Mouse (Mus musculus): ENCODE measurements around the gene Ift172. TPM values are rescaled to one million over a fixed set of nuclear protein-coding genes. Genes with fewer than 3 reads are reported as not detected.

Ift172 gene
- polyA plus RNA-seq, 1 experiment from 2014 or later, result 5.1 TPM

DNA sequence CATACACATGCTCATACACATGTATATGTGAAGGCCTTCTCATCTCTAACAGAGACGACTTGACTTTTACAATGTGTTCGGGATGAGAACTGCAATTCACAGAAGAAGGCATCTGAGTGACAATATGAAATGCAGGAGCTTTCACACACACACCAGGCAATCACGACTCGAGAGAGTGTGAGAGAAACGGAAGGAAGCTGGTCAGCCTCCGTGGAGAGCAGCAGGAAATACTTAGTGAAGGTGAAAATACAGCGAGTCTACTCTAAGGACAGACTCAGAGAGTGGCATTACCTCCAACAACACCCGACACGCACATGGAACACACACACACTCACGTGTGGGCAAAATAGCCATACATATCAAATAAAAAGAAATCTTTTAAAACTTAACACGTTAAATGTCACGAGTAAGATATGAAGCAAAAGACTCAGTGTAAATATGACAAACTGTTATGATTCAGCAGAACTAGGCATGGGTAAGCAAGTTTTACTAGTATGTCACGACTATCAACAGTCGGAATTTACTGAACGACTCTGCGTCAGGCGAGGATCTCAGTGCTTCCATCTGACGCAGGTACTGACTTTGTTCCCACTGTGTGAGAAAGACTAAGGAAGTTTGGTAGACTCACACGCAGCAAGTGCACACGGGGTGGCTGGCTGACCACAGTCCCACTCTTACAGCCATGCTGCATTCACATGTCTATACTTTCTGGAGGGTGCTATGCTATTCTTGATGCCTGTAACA, 11.5 kb downstream of the Ift172 start:
- WGBS (ENCODE audit: insufficient replicate concordance), result 58% methylated on average over 20 of the region's 20 CpGs
- ATAC-seq (ENCODE audit: low read depth), result no peak
- H3K4me3 ChIP-seq (ENCODE audit: low read depth, low read length), result no peak overlapping the region

DNA sequence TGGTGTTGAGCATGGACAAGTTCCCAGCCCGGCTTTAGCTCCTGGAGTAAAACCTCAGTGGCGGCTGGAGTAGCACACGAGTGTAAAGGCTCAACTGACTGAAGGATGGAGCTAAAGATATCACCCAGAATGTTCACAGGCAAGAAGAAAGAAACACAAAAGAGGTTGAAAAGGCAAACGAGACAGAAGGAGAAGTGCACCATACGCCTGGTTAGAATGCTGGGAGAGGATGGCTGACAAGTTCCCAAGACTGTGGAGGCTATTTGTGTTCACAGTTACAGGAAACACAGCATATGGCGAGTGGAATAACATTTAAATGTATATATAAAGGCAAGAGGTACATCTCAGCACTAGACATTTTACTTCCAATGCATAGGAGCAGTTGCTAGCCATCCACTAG, 17.9 kb downstream of the Ift172 start:
- no peaks in the 10 kb centered on the region for H3K36me3 ChIP-seq (ENCODE audit: control insufficient read depth, insufficient read depth)
- ATAC-seq (ENCODE audit: low read depth), result no peak
- no peak overlapping the region for H3K9ac ChIP-seq (ENCODE audit: low read depth, low read length)
- no peaks in the 10 kb centered on the region for H3K4me1 ChIP-seq (ENCODE audit: control insufficient read depth, low read depth, low read length)
- no peak overlapping the region for H3K4me2 ChIP-seq (ENCODE audit: low read depth, low read length)
- H3K27ac ChIP-seq (ENCODE audit: low read length), result no peak overlapping the region
- 61% methylated on average over 6 of the region's 6 CpGs for WGBS (ENCODE audit: insufficient replicate concordance)
- H3K27me3 ChIP-seq (ENCODE audit: control insufficient read depth, insufficient read depth, low read depth, low read length), result no peaks in the 10 kb centered on the region
- H3K4me3 ChIP-seq (ENCODE audit: low read depth, low read length), result no peak overlapping the region
- H3K9me3 ChIP-seq (replicated peaks; ENCODE audit: control insufficient read depth, low read length), result no peaks in the 10 kb centered on the region

More for the DNA sequence above, 11.5 kb downstream of the Ift172 start:
- Histone ChIP-seq H3K9ac (ENCODE audit: low read depth, low read length) (no peak overlapping the region), H3K4me2 (ENCODE audit: low read depth, low read length) (no peak overlapping the region), H3K27ac (ENCODE audit: low read length) (no peak overlapping the region), H3K36me3 (ENCODE audit: control insufficient read depth, insufficient read depth) (no peaks in the 10 kb centered on the region), H3K4me1 (ENCODE audit: control insufficient read depth, low read depth, low read length) (no peaks in the 10 kb centered on the region), H3K9me3 (replicated peaks; ENCODE audit: control insufficient read depth, low read length) (no peaks in the 10 kb centered on the region), H3K27me3 (ENCODE audit: control insufficient read depth, insufficient read depth, low read depth, low read length) (no peaks in the 10 kb centered on the region)

GRCm38 (mm10) chr5:31267686-31268085, 23.2 kb downstream of the Ift172 start:
- 53% methylated on average over 6 of the region's 6 CpGs for WGBS (ENCODE audit: insufficient replicate concordance)

GRCm38 (mm10) chr5:31266101-31266500, 24.8 kb downstream of the Ift172 start:
- H3K4me2 ChIP-seq (ENCODE audit: low read depth, low read length), result no peak overlapping the region
- no peak overlapping the region for H3K4me3 ChIP-seq (ENCODE audit: low read depth, low read length)
- H3K36me3 ChIP-seq (ENCODE audit: control insufficient read depth, insufficient read depth), result no peaks in the 10 kb centered on the region
- no peak overlapping the region for H3K27ac ChIP-seq (ENCODE audit: low read length)
- no peaks in the 10 kb centered on the region for H3K27me3 ChIP-seq (ENCODE audit: control insufficient read depth, insufficient read depth, low read depth, low read length)
- 79% methylated on average over 7 of the region's 7 CpGs for WGBS (ENCODE audit: insufficient replicate concordance)
- H3K4me1 ChIP-seq (ENCODE audit: control insufficient read depth, low read depth, low read length), result no peaks in the 10 kb centered on the region
- no peak for ATAC-seq (ENCODE audit: low read depth)
- no peak overlapping the region for H3K9ac ChIP-seq (ENCODE audit: low read depth, low read length)
- H3K9me3 ChIP-seq (replicated peaks; ENCODE audit: control insufficient read depth, low read length), result no peaks in the 10 kb centered on the region

More at GRCm38 (mm10) chr5:31267686-31268085, 23.2 kb downstream of the Ift172 start:
- no peaks in the 10 kb centered on the region for H3K4me1 ChIP-seq (ENCODE audit: control insufficient read depth, low read depth, low read length)
- no peaks in the 10 kb centered on the region for H3K36me3 ChIP-seq (ENCODE audit: control insufficient read depth, insufficient read depth)
- no peak for ATAC-seq (ENCODE audit: low read depth)
- H3K27ac ChIP-seq (ENCODE audit: low read length), result no peak overlapping the region
- no peak overlapping the region for H3K9ac ChIP-seq (ENCODE audit: low read depth, low read length)
- no peaks in the 10 kb centered on the region for H3K9me3 ChIP-seq (replicated peaks; ENCODE audit: control insufficient read depth, low read length)
- H3K4me3 ChIP-seq (ENCODE audit: low read depth, low read length), result no peak overlapping the region
- H3K27me3 ChIP-seq (ENCODE audit: control insufficient read depth, insufficient read depth, low read depth, low read length), result no peaks in the 10 kb centered on the region
- H3K4me2 ChIP-seq (ENCODE audit: low read depth, low read length), result no peak overlapping the region

GRCm38 (mm10) chr5:31257616-31258015, 33.3 kb downstream of the Ift172 start:
- WGBS (ENCODE audit: insufficient replicate concordance), result 79% methylated on average over 11 of the region's 11 CpGs
- H3K4me2 ChIP-seq (ENCODE audit: low read depth, low read length), result no peak overlapping the region
- no peak for ATAC-seq (ENCODE audit: low read depth)

DNA sequence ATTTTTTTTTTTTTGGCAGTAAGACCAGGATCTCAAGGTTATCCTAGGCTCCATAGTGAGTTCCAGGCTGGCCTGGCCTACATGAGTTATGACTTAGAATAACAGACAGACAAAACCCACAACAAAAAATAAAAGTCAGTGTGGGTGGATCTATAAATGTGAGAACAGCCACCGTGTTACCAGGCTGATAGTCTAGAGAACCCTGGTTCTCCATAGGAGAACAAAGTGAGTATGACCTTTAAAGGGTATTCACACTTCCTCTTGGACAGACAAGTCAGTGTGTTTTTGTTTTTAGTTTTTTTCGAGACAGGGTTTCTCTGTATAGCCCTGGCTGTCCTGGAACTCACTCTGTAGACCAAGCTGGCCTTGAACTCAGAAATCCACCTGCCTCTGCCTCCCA, 34.9 kb downstream of the Ift172 start:
- Histone ChIP-seq H3K9ac (ENCODE audit: low read depth, low read length) (no peak overlapping the region), H3K4me1 (ENCODE audit: control insufficient read depth, low read depth, low read length) (peaks cover 3% of the 10 kb centered on the region), H3K9me3 (replicated peaks; ENCODE audit: control insufficient read depth, low read length) (no peaks in the 10 kb centered on the region), H3K36me3 (ENCODE audit: control insufficient read depth, insufficient read depth) (peaks cover 4% of the 10 kb centered on the region; the same call in 1 of the 2 replicates), H3K27me3 (ENCODE audit: control insufficient read depth, insufficient read depth, low read depth, low read length) (no peaks in the 10 kb centered on the region), H3K27ac (ENCODE audit: low read length) (no peak overlapping the region), H3K4me2 (ENCODE audit: low read depth, low read length) (no peak overlapping the region), H3K4me3 (ENCODE audit: low read depth, low read length) (no peak overlapping the region)
- WGBS (ENCODE audit: insufficient replicate concordance), result 54% methylated on average over 2 of the region's 2 CpGs
- no peak for ATAC-seq (ENCODE audit: low read depth)

More at GRCm38 (mm10) chr5:31257616-31258015, 33.3 kb downstream of the Ift172 start:
- H3K4me3 ChIP-seq (ENCODE audit: low read depth, low read length), result no peak overlapping the region
- no peak overlapping the region for H3K27ac ChIP-seq (ENCODE audit: low read length)
- H3K9ac ChIP-seq (ENCODE audit: low read depth, low read length), result no peak overlapping the region
- no peaks in the 10 kb centered on the region; the same call in 1 of the 2 replicates for H3K4me1 ChIP-seq (ENCODE audit: control insufficient read depth, low read depth, low read length)
- no peaks in the 10 kb centered on the region for H3K27me3 ChIP-seq (ENCODE audit: control insufficient read depth, insufficient read depth, low read depth, low read length)
- H3K9me3 ChIP-seq (replicated peaks; ENCODE audit: control insufficient read depth, low read length), result no peaks in the 10 kb centered on the region
- H3K36me3 ChIP-seq (ENCODE audit: control insufficient read depth, insufficient read depth), result no peaks in the 10 kb centered on the region

GRCm38 (mm10) chr5:31255381-31255780, 35.5 kb downstream of the Ift172 start:
- no peak overlapping the region for H3K9ac ChIP-seq (ENCODE audit: low read depth, low read length)

GRCm38 (mm10) chr5:31254901-31255300, 36.0 kb downstream of the Ift172 start:
- ATAC-seq (ENCODE audit: low read depth), result no peak
- Histone ChIP-seq H3K9ac (ENCODE audit: low read depth, low read length) (no peak overlapping the region), H3K4me2 (ENCODE audit: low read depth, low read length) (no peak overlapping the region)

More at GRCm38 (mm10) chr5:31255381-31255780, 35.5 kb downstream of the Ift172 start:
- H3K36me3 ChIP-seq (ENCODE audit: control insufficient read depth, insufficient read depth), result peaks cover 10% of the 10 kb centered on the region
- H3K4me2 ChIP-seq (ENCODE audit: low read depth, low read length), result no peak overlapping the region
- H3K9me3 ChIP-seq (replicated peaks; ENCODE audit: control insufficient read depth, low read length), result no peaks in the 10 kb centered on the region
- H3K27ac ChIP-seq (ENCODE audit: low read length), result no peak overlapping the region
- no peak for ATAC-seq (ENCODE audit: low read depth)
- no peaks in the 10 kb centered on the region for H3K27me3 ChIP-seq (ENCODE audit: control insufficient read depth, insufficient read depth, low read depth, low read length)
- H3K4me3 ChIP-seq (ENCODE audit: low read depth, low read length), result no peak overlapping the region
- H3K4me1 ChIP-seq (ENCODE audit: control insufficient read depth, low read depth, low read length), result peaks cover 3% of the 10 kb centered on the region
- WGBS (ENCODE audit: insufficient replicate concordance), result 79% methylated on average over 2 of the region's 2 CpGs

DNA sequence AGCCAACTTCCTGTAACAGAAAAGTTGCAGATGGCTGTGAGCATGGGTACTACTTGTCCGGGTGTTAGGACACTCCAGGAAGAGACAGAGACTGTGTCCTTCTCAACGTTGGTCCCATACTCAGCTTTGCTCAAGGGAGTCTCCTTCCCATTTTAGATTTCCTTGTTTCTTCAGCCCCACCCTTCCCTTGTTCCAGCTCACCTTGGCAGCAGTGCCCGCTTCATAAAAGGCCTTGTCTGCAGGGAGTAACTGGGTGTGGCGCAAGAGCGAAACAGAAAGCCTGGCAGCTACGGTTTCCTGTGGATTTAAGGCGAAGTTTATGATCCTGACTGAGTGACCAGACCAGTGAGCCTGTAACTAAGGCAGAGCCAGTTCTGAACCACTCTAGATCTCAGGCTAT, 36.5 kb downstream of the Ift172 start:
- no peak for ATAC-seq (ENCODE audit: low read depth)
- 49% methylated on average over 7 of the region's 7 CpGs for WGBS (ENCODE audit: insufficient replicate concordance)
- no peak overlapping the region for H3K4me2 ChIP-seq (ENCODE audit: low read depth, low read length)
- H3K27me3 ChIP-seq (ENCODE audit: control insufficient read depth, insufficient read depth, low read depth, low read length), result no peaks in the 10 kb centered on the region
- H3K4me1 ChIP-seq (ENCODE audit: control insufficient read depth, low read depth, low read length), result peaks cover 3% of the 10 kb centered on the region
- H3K4me3 ChIP-seq (ENCODE audit: low read depth, low read length), result no peak overlapping the region
- peaks cover 19% of the 10 kb centered on the region for H3K36me3 ChIP-seq (ENCODE audit: control insufficient read depth, insufficient read depth)
- no peaks in the 10 kb centered on the region for H3K9me3 ChIP-seq (replicated peaks; ENCODE audit: control insufficient read depth, low read length)
- no peak overlapping the region for H3K27ac ChIP-seq (ENCODE audit: low read length)
- no peak overlapping the region for H3K9ac ChIP-seq (ENCODE audit: low read depth, low read length)

More at GRCm38 (mm10) chr5:31254901-31255300, 36.0 kb downstream of the Ift172 start:
- no peak overlapping the region for H3K27ac ChIP-seq (ENCODE audit: low read length)
- H3K27me3 ChIP-seq (ENCODE audit: control insufficient read depth, insufficient read depth, low read depth, low read length), result no peaks in the 10 kb centered on the region
- H3K4me3 ChIP-seq (ENCODE audit: low read depth, low read length), result no peak overlapping the region
- peaks cover 3% of the 10 kb centered on the region for H3K4me1 ChIP-seq (ENCODE audit: control insufficient read depth, low read depth, low read length)
- WGBS (ENCODE audit: insufficient replicate concordance), result 53% methylated on average over 8 of the region's 8 CpGs
- H3K9me3 ChIP-seq (replicated peaks; ENCODE audit: control insufficient read depth, low read length), result no peaks in the 10 kb centered on the region
- H3K36me3 ChIP-seq (ENCODE audit: control insufficient read depth, insufficient read depth), result peaks cover 15% of the 10 kb centered on the region
